Mouse (Mus musculus) heart, postnatal 10 days (tissue): Measurements from ENCODE around the gene Chid1. TPM values are rescaled to one million over a fixed set of nuclear protein-coding genes. Genes with fewer than 3 reads are reported as not detected.

Experiments used
- DNase-seq, 2 experiments: peaks; one replicate each; pipeline ENCODE4 v3.0.0; 2021
- intact Hi-C: fragments of 180-260 bp; cut with DNase I; formaldehyde crosslinking; loops from one replicate; pipeline ENCODE4 v1.15.1; 2025
- total RNA-seq, 2 experiments: library from RNA; stranded (reverse); gene quantifications; 2 replicates each; pipeline ENCODE4 v1.2.3; 2021

Gene Chid1
- total RNA-seq, 2 experiments from 2014 or later, result 32.7 to 37.3 TPM

- intact Hi-C loops, result no loop called here
- DNase-seq, result peak in 1 of 2 experiments; percentile 36
Measured at GRCm38 (mm10) chr7:141478270-141478748, 61.3 kb downstream of the Chid1 start.

GRCm38 (mm10) chr7:141477578-141478269 is 61.9 kb downstream of the Chid1 start:
- DNase-seq, result no peak

GRCm38 (mm10) chr7:141476981-141477370 is 62.7 kb downstream of the Chid1 start:
- no peak for DNase-seq
- intact Hi-C loops, result no loop called here

More at GRCm38 (mm10) chr7:141477578-141478269, 61.9 kb downstream of the Chid1 start:
- intact Hi-C loops, result no loop called here

DNA sequence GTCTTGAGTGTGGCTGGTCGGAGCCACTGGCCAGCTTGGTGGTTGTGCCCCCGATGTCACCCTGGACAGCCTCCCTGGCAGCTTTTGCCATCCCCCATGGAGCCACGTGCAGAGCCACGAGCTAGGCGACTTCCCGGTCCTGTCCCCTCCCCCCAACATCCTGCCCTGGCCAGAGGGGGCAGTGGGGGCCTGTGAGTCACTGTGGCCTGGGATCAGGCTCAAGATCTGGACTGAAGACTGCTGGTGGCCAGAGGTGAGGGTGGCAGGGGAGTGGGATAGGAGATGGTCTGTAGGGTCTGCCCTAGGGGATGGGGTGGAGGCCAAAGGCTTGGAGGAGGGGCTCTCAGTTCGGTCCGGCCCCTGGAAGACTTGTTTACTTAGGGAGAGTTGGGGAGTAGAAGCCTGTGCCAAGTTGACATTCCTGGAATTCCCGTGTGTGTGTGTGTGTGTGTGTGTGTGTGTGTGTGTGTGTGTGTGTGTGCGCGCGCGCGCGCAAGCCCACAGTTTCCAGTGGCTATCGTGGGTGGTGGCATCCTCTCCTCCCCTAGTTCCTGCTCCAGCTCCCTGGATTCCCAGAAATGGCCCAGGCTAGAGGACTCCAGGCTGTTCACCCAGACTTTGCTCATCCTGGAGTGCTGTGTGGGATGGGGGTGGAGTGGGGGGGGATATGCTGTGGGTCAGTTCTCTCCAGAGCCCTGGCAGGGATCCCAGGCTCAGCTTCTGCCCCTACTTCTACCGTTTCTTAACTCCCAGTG is 63.3 kb downstream of the Chid1 start:
- DNase-seq, result peak; percentile 89 to 93

DNA sequence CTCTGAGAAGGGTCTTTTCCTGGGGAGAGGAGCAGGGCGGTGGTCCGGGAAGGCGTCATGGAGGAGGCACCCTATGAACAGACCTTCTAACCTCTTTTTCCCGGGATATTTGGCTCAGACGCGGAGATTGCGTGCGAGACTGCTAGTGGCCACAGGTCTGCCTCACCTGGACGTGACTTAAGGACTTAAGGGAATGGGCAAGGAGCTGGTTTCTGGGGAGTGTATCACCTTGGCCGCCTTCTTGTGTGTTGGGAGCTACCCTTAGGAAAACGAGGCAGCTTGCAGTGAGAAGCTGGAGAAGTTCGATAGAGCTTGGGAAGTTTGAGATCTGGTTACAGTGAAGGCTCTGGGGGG is 63.9 kb downstream of the Chid1 start:
- no peak for DNase-seq
- intact Hi-C loops, result no loop called here

More for the DNA sequence above, 63.3 kb downstream of the Chid1 start:
- intact Hi-C loops, result no loop called here

DNA sequence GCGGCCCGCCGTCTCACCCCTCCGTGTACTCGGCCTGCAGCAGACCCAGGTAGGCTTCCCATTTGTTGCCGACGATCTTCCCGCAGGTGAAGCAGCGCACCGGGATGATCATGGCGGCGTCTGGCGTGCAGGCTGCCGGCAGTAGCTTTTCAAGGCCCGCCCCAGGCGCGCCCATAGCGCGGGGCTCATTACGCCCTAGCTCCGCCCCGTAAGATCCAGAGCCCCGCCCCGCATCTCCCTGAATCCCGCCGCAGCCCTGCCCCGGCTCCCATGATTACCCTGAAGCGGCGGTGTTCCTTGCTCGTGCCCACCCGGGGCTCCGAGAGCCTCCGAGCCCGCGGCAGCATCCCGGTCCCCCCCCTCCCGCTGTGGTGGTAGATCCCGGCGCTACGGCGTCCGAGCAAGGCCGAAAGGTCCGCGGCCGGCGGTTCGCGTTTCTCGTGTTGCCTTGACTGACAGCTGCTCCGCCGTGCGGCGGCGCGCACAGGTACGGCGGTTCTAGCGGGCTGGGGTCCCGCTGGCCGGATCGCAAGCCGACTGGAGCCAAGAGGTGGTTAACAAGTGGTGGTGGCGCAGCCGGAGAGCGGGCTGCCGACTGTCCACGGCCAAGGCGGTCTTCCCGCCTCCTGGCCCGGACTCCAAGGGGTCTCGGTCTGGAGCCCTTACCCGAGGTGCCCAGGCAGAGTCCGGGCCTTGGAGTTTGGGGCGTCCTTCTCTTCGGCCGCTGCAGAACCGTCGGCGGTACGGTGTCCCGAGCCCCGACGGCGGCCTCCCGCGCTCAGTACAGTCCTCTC is 64.4 kb downstream of the Chid1 start, which contains the start of the genes Polr2l and Tspan4:
TSS of gene Polr2l (minus strand) at position 122 of the 794 bp plus-strand sequence.
TSS of gene Tspan4 (plus strand) at position 230 of the 794 bp plus-strand sequence.
- DNase-seq, result peak; percentile 90 to 91
- intact Hi-C loops, result no loop called here

GRCm38 (mm10) chr7:141474160-141474559 is 65.5 kb downstream of the Chid1 start:
- no peak for DNase-seq
- intact Hi-C loops, result no loop called here

DNA sequence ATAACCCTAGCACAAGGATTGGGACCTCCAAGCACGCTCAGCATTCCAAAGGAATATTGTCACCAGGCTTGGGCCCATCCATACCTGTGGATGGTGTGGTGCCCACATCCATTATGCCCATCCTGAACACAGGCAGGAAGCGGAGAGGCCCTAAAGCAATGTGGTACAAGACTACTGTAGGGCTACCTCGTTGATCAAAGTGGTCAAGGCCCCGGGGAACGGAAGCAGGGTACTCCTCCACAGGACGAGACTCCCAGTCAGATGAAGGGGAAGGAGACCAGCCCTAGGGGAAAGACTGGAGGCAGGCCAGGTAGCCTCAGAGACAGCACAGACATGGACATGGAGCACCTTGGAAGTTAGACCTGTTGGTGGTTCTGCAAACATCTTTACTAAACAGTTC is 66.9 kb downstream of the Chid1 start:
- intact Hi-C loops, result no loop called here
- no peak for DNase-seq

- intact Hi-C loops, result no loop called here
- DNase-seq, result no peak
Measured at GRCm38 (mm10) chr7:141472226-141472625, 67.4 kb downstream of the Chid1 start.

DNA sequence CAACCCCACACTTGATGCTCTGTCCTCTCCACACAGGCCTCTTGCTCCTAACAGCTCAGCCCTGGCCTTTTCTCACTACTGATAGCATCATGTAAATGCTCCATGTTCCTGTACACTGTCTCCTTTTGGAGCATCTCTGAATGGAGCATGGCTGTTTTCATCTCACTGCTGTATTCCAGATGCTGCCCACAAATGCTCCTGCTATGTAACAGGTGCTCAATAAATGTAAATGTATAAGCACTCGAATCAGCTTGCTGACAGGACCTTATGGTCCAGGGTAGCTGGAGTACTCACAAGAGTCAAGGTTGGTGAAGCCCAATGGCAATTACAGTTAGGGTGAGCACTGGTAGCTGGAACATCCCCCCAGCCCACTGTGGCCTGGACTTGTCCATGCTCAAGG is 68.4 kb downstream of the Chid1 start:
- intact Hi-C loops, result no loop called here
- DNase-seq, result no peak

DNA sequence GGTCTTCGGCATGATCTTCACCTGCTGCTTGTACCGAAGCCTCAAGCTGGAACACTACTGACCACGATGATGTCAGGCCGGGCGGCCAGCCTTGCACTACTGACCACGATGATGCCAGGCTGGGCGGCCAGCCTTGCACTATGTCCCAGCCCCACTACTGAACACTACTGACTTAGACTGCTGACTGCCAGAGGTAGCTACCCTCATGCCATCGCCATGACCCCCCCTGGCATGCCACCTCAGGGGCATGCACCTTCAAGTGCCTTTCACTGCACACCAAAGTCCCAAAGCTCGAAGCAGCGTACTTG is 69.1 kb downstream of the Chid1 start:
- no peak for DNase-seq

DNA sequence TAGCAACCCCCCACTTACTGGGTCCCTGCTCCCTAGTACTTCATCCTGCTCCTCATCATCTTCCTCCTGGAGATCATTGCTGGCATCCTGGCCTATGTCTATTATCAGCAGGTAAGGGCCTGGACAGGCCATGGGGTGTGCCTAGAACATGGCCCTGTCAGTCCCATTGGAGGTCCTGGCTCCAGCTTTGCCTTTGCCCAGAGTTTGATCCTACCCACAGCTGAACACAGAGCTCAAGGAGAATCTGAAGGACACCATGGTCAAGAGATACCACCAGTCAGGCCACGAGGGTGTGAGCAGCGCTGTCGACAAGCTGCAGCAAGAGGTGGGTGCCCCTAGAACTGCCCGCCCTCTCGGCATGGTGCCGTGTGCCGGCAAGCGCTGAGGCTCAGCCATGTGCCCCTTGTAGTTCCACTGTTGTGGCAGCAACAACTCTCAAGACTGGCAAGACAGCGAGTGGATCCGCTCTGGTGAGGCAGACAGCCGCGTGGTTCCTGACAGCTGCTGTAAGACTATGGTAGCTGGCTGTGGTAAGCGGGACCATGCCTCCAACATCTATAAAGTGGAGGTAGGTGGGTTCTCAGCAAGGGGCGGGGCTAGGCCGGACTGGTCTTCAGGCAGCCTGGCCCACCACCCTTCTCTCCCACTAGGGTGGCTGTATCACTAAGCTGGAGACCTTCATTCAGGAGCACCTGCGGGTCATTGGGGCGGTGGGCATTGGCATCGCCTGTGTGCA is 69.6 kb downstream of the Chid1 start:
- DNase-seq, result peak in 1 of 2 experiments; percentile 63
- intact Hi-C loops, result no loop called here

More for the DNA sequence above, 69.1 kb downstream of the Chid1 start:
- intact Hi-C loops, result no loop called here

DNA sequence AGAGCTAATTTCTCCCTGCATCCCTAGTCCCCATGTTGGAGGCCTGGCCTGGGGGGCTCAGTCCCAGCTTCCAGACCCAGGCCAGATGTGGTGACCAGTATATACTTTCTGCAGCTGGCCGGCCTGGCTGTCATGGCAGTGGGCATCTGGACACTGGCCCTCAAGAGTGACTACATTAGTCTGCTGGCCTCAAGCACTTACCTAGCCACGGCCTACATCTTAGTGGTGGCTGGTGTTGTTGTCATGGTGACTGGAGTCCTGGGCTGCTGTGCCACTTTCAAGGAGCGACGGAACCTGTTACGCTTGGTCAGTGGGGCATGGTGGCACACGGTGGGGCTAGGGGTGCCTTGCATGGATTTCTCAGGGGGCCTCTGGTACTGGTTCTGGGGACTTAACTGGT is 70.3 kb downstream of the Chid1 start:
- intact Hi-C loops, result no loop called here
- no peak for DNase-seq

- DNase-seq, result peak; percentile 82 to 86
- intact Hi-C loops, result no loop called here
Measured at GRCm38 (mm10) chr7:141468522-141469211, 71.0 kb downstream of the Chid1 start.

DNA sequence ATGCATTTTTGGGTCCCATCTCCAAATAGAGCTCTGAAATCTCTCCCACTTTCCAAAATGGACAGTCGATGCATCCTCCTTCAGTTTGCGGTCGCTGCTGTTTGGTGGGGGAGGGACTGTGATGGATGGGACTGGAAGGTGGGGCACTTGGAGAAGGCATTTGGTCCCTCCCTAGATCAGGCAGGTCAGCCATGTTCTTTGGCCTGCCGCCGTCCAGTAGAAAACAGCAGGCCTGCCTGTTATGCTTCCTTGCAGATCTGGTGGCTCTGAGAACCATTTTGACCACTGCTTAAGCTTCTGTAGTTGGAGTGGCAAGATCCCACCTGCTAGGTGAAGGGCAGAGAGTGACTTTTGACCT is 71.5 kb downstream of the Chid1 start:
- intact Hi-C loops, result no loop called here
- DNase-seq, result peak; percentile 59 to 73

- intact Hi-C loops, result no loop called here
- DNase-seq, result peak; percentile 94
Measured at GRCm38 (mm10) chr7:141467230-141468030, 72.2 kb downstream of the Chid1 start, which contains the start of gene Cd151. Gene Cd151 (plus strand): TSS chr7:141467392.

DNA sequence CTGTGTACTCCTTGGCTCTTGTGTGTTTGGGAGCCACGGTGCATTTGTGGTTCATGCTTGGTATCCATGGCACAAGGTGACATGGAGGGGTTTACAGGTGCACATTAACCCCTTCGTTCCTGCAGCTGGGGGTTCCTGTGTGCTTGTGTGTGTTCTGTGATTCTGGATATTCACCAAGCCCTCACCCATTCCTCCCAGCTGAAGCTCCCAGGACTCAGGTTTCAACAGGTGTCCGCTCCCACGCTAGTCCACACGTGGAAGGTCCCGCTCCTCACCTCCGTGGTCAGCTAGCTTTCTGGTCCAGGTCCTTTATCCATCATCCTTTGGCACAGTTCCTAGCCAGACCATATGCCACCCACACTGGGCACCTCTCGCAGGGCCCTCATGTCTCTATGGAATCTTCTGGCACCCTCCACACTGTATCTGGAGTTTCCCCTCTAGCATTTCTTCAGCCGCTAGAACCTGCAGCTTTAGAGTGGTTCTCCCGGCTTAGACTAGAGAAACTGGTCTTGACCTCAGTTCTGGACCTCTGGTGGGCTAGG is 73.0 kb downstream of the Chid1 start:
- no peak for DNase-seq
- intact Hi-C loops, result no loop called here

- peak; percentile 53 for DNase-seq
Measured at GRCm38 (mm10) chr7:141466045-141466394, 73.6 kb downstream of the Chid1 start.

More at GRCm38 (mm10) chr7:141466045-141466394, 73.6 kb downstream of the Chid1 start:
- intact Hi-C loops, result no loop called here
